Mouse (Mus musculus) liver, adult 2 months (tissue): ENCODE results near the gene Plscr5.

ENCODE experiments used
- CTCF ChIP-seq: fragments of 200-500 bp; IDR thresholded peaks from 2 replicates; pipeline ENCODE4 v1.5.1; 2011; ENCODE audit warnings: low read depth, low read length, control low read depth
- POLR2A ChIP-seq: fragments of 200-500 bp; IDR thresholded peaks from 2 replicates; pipeline ENCODE4 v1.6.1; 2011; ENCODE audit warnings: low read length, control low read depth; ENCODE audit not compliant: insufficient read depth; ENCODE audit errors: extremely low read depth

DNA sequence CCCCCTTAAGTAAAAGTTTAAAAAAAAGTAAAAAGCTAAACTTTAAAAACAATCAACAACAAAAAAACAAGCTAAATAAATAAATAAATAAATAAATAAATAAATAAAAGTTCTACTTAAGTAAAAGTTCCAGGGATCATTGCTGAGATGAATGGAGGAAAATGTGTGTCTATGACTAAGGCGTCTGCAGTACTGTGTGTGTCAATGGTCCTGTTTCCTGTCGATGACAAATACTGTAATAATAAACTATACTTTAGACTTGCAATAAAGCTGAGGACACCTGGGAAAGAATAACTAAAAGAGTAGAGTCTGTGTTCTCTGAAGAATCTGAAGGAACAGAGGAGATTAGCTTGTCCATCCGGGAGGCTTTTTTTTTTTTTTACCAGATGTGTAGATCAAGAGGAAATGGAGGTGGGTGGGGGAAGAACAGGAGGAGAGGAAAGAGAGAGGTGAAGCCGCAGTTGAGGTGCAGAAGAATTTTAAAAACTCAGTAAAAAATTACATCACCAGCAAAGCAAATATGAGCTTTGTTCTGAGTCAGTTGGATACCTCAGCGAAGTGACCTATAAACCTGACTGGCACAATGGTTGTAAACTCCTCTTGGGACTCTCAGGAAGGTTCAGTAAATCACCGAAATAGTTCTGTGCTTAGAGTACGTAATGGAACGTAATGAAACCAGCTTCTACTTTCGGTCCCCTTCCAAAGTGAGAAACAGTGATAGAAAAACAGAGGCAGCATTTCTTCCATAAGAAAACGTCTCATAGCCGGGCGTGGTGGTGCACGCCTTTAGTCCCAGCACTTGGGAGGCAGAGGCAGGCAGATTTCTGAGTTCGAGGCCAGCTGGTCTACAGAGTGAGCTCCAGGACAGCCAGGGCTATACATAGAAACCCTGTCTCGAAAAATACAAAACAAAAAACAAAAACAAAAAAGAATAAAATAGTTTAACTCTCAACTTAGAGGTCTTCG lies 36.4 kb downstream of the Plscr5 start:
- no peak for TF ChIP-seq POLR2A
- TF ChIP-seq CTCF = no peak
